Mouse (Mus musculus): ENCODE measurements around the gene Il17f. TPM values are rescaled to one million over a fixed set of nuclear protein-coding genes. Genes with fewer than 3 reads are reported as not detected.

Gene Il17f
- polyA plus RNA-seq, 1 experiment from 2014 or later = not detected

Other genes starting within 250 kb of the Il17f start
- gene Pkhd1, start 172.6 kb downstream of the Il17f start, polyA plus RNA-seq (2015; fragmentation: Nextera tagmentation; extraction: Ambion mirVana) = 0.54 and 0.86 TPM in 2 replicates
- gene Il17a, start 59.7 kb downstream of the Il17f start, polyA plus RNA-seq (2015; fragmentation: Nextera tagmentation; extraction: Ambion mirVana) = not detected in 2 replicates
- gene Mcm3, start 29.7 kb upstream of the Il17f start, polyA plus RNA-seq (2015; fragmentation: Nextera tagmentation; extraction: Ambion mirVana) = 118 and 125 TPM in 2 replicates
- 5.8 and 6.1 TPM in 2 replicates for gene Paqr8, start 100.0 kb upstream of the Il17f start, polyA plus RNA-seq (2015; fragmentation: Nextera tagmentation; extraction: Ambion mirVana)
- 1.4 and 2.2 TPM in 2 replicates for gene Efhc1, start 161.0 kb upstream of the Il17f start, polyA plus RNA-seq (2015; fragmentation: Nextera tagmentation; extraction: Ambion mirVana)

Measured in intestine, embryonic 15.5 days (tissue).